Mouse (Mus musculus) MEL (cell line): Measurements from ENCODE around the gene Stk39. TPM values are rescaled to one million over a fixed set of nuclear protein-coding genes. Genes with fewer than 3 reads are reported as not detected.

Experiments
- DNase-seq: peaks from one replicate; pipeline ENCODE4 v3.0.0; 2011; ENCODE audit warnings: low read depth, low spot score
- H3K27ac ChIP-seq: 2 replicates; pipeline ENCODE4 v1.5.1; 2012; ENCODE audit warnings: low read depth, mild to moderate bottlenecking, control low read depth, low read length, moderate library complexity; ENCODE audit not compliant: control insufficient read depth
- H3K27me3 ChIP-seq, 2 experiments: fragments of 150-350 bp in 1 of 2; sonication (generic) in 1 of 2; 2 replicates each; pipeline ENCODE4 v1.6.1; 2012; ENCODE audit warnings: low read length in 2 of 2, mild to moderate bottlenecking in 2 of 2, improper control_type of control experiment in 1 of 2, moderate library complexity in 1 of 2; ENCODE audit not compliant: insufficient read depth in 2 of 2, control insufficient read depth in 1 of 2
- H3K36me3 ChIP-seq, 2 experiments: 2 replicates each; pipeline ENCODE4 v1.6.1; 2012 to 2014; ENCODE audit warnings: low read length in 2 of 2, improper control_type of control experiment in 1 of 2, inconsistent platforms in 1 of 2, mild to moderate bottlenecking in 1 of 2; ENCODE audit not compliant: insufficient read depth in 2 of 2, control insufficient read depth in 1 of 2
- H3K4me1 ChIP-seq, 2 experiments: fragments of 150-350 bp in 1 of 2; sonication (generic) in 1 of 2; 2 replicates each; pipeline ENCODE4 v1.6.1; 2012; ENCODE audit warnings: low read length in 2 of 2, improper control_type of control experiment in 1 of 2, mild to moderate bottlenecking in 1 of 2; ENCODE audit not compliant: insufficient read depth in 2 of 2, control insufficient read depth in 1 of 2
- H3K4me3 ChIP-seq, 2 experiments: fragments of 150-350 bp in 1 of 2; sonication (generic) in 1 of 2; 2 replicates each; pipeline ENCODE4 v1.5.1; 2012; ENCODE audit warnings: low read depth in 2 of 2, low read length in 2 of 2, mild to moderate bottlenecking in 2 of 2, moderate library complexity in 2 of 2, control low read depth in 1 of 2, improper control_type of control experiment in 1 of 2; ENCODE audit not compliant: control insufficient read depth in 1 of 2, insufficient read depth in 1 of 2
- H3K79me2 ChIP-seq: 2 replicates; pipeline ENCODE4 v1.6.1; 2012; ENCODE audit warnings: mild to moderate bottlenecking, low read length, moderate library complexity; ENCODE audit not compliant: control insufficient read depth, poor library complexity, insufficient read depth
- H3K9ac ChIP-seq: 2 replicates; pipeline ENCODE4 v1.6.1; 2012; ENCODE audit warnings: low read depth, mild to moderate bottlenecking, control low read depth, low read length, moderate library complexity; ENCODE audit not compliant: control insufficient read depth, poor library complexity, severe bottlenecking
- H3K9me3 ChIP-seq: fragments of 150-350 bp; sonication (generic); replicated peaks from 2 replicates; pipeline ENCODE4 v1.6.1; 2012; ENCODE audit warnings: mild to moderate bottlenecking, low read length, improper control_type of control experiment, moderate library complexity; ENCODE audit not compliant: insufficient read depth
- BHLHE40 ChIP-seq: IDR thresholded peaks from 2 replicates; pipeline ENCODE4 v1.6.1; 2012; ENCODE audit warnings: low read depth, mild to moderate bottlenecking, inconsistent platforms, low read length, improper control_type of control experiment, borderline replicate concordance
- CHD1 ChIP-seq: IDR thresholded peaks from 2 replicates; pipeline ENCODE4 v1.6.1; 2012; ENCODE audit warnings: low read depth, mild to moderate bottlenecking, inconsistent platforms, low read length, improper control_type of control experiment
- CHD2 ChIP-seq: IDR thresholded peaks from 2 replicates; pipeline ENCODE4 v1.6.1; 2011; ENCODE audit warnings: low read length, improper control_type of control experiment
- E2F4 ChIP-seq: IDR thresholded peaks from 2 replicates; pipeline ENCODE4 v1.6.1; 2011; ENCODE audit warnings: low read depth, low read length, improper control_type of control experiment, borderline replicate concordance
- ELF1 ChIP-seq: IDR thresholded peaks from 2 replicates; pipeline ENCODE4 v1.6.1; 2014; ENCODE audit warnings: low read depth, mild to moderate bottlenecking, inconsistent platforms, low read length, improper control_type of control experiment, moderate library complexity
- EP300 ChIP-seq, 2 experiments: IDR thresholded peaks; 2 replicates each; pipeline ENCODE4 v1.6.1; 2011; ENCODE audit warnings: improper control_type of control experiment in 2 of 2, low read length in 2 of 2, low read depth in 1 of 2, mild to moderate bottlenecking in 1 of 2
- ETS1 ChIP-seq: IDR thresholded peaks from 2 replicates; pipeline ENCODE4 v1.6.1; 2012; ENCODE audit warnings: low read depth, mild to moderate bottlenecking, inconsistent platforms, low read length, improper control_type of control experiment, moderate library complexity
- GABPA ChIP-seq: IDR thresholded peaks from 2 replicates; pipeline ENCODE4 v1.6.1; 2012; ENCODE audit warnings: low read depth, mild to moderate bottlenecking, inconsistent platforms, low read length, improper control_type of control experiment, moderate library complexity
- HCFC1 ChIP-seq: IDR thresholded peaks from 2 replicates; pipeline ENCODE4 v1.6.1; 2012; ENCODE audit warnings: low read depth, mild to moderate bottlenecking, inconsistent platforms, low read length, improper control_type of control experiment, moderate library complexity
- JUND ChIP-seq: IDR thresholded peaks from 2 replicates; pipeline ENCODE4 v1.6.1; 2011; ENCODE audit warnings: low read depth, mild to moderate bottlenecking, improper control_type of control experiment, low read length
- MAZ ChIP-seq: IDR thresholded peaks from 2 replicates; pipeline ENCODE4 v1.6.1; 2012; ENCODE audit warnings: low read depth, mild to moderate bottlenecking, inconsistent platforms, low read length, improper control_type of control experiment
- MXI1 ChIP-seq: IDR thresholded peaks from 2 replicates; pipeline ENCODE4 v1.6.1; 2011; ENCODE audit warnings: mild to moderate bottlenecking, low read depth, low read length, improper control_type of control experiment
- MYB ChIP-seq: IDR thresholded peaks from 2 replicates; pipeline ENCODE4 v1.6.1; 2011; ENCODE audit warnings: mild to moderate bottlenecking, low read depth, low read length, improper control_type of control experiment
- MYC ChIP-seq: IDR thresholded peaks from 2 replicates; pipeline ENCODE4 v1.6.1; 2011; ENCODE audit warnings: low read depth, mild to moderate bottlenecking, low read length, improper control_type of control experiment, moderate library complexity
- NELFE ChIP-seq: IDR thresholded peaks from 2 replicates; pipeline ENCODE4 v1.6.1; 2011; ENCODE audit warnings: low read depth, low read length, improper control_type of control experiment
- POLR2AphosphoS2 ChIP-seq: IDR thresholded peaks from 2 replicates; pipeline ENCODE4 v1.6.1; 2011; ENCODE audit warnings: low read length, improper control_type of control experiment
- POLR2AphosphoS5 ChIP-seq: IDR thresholded peaks from 2 replicates; pipeline ENCODE4 v1.6.1; 2012; ENCODE audit warnings: low read depth, borderline replicate concordance, mild to moderate bottlenecking, inconsistent platforms, low read length, moderate library complexity, mixed read lengths
- RCOR1 ChIP-seq: IDR thresholded peaks from 2 replicates; pipeline ENCODE4 v1.6.1; 2012; ENCODE audit warnings: low read depth, mild to moderate bottlenecking, inconsistent platforms, low read length, improper control_type of control experiment
- SIN3A ChIP-seq: IDR thresholded peaks from 2 replicates; pipeline ENCODE4 v1.6.1; 2012; ENCODE audit warnings: low read length, improper control_type of control experiment, inconsistent platforms
- TAL1 ChIP-seq: IDR thresholded peaks from 2 replicates; pipeline ENCODE4 v1.6.1; 2012; ENCODE audit warnings: mild to moderate bottlenecking, inconsistent platforms, low read length, moderate library complexity, mixed read lengths
- UBTF ChIP-seq: IDR thresholded peaks from 2 replicates; pipeline ENCODE4 v1.6.1; 2012; ENCODE audit warnings: low read depth, mild to moderate bottlenecking, inconsistent platforms, low read length, improper control_type of control experiment, moderate library complexity, borderline replicate concordance; ENCODE audit not compliant: insufficient read depth
- USF1 ChIP-seq: IDR thresholded peaks from 2 replicates; pipeline ENCODE4 v1.6.1; 2014; ENCODE audit warnings: low read depth, mild to moderate bottlenecking, inconsistent platforms, low read length, improper control_type of control experiment, moderate library complexity
- ZC3H11A ChIP-seq: IDR thresholded peaks from 2 replicates; pipeline ENCODE4 v1.6.1; 2012; ENCODE audit warnings: low read depth, mild to moderate bottlenecking, inconsistent platforms, low read length, improper control_type of control experiment
- ZNF384 ChIP-seq: IDR thresholded peaks from 2 replicates; pipeline ENCODE4 v1.6.1; 2012; ENCODE audit warnings: low read depth, mild to moderate bottlenecking, inconsistent platforms, low read length, improper control_type of control experiment
- polyA plus RNA-seq, 2 experiments: library from polyadenylated mRNA; stranded (reverse) in 1 of 2; unstranded in 1 of 2; fragments of >175 nt in 1 of 2; fragments of >200 nt in 1 of 2; gene quantifications; 2 replicates each; pipeline versions ENCODE4 v1.2.1 to v1.2.4; 2012; ENCODE audit warnings: low replicate concordance in 2 of 2, low read depth in 1 of 2; ENCODE audit not compliant: insufficient read length in 2 of 2, insufficient read depth in 1 of 2, missing spikeins in 1 of 2
- total RNA-seq: library from RNA; depleted of rRNA; stranded (reverse); fragments of 300-350 nt; gene quantifications from 2 replicates; pipeline ENCODE4 v1.2.3, GENCODE M21; 2012

The Stk39 gene
- total and polyA plus RNA-seq, 3 experiments = not detected

- Histone ChIP-seq H3K4me1 (no peaks in the 10 kb centered on the region), H3K9me3 (no peaks in the 10 kb centered on the region), H3K79me2 (no peaks in the 10 kb centered on the region), H3K27me3 (no peaks in the 10 kb centered on the region), H3K36me3 (no peaks in the 10 kb centered on the region), H3K4me3 (no peak overlapping the region), H3K27ac (no peak overlapping the region), H3K9ac (no peak overlapping the region)
- DNase-seq = no peak
- TF ChIP-seq EP300 (IDR thresholded peaks at IDR 0.05; ENCODE audit: low read depth in 1 of 2, low read length in 2 of 2) = no peak
- no peak for TF ChIP-seq USF1
- TF ChIP-seq POLR2AphosphoS2 = no peak
- TF ChIP-seq MYC = no peak
- TF ChIP-seq GABPA = no peak
- TF ChIP-seq BHLHE40 = no peak
- no peak for TF ChIP-seq CHD2
- no peak for TF ChIP-seq POLR2AphosphoS5
- no peak for TF ChIP-seq ZC3H11A
- TF ChIP-seq MAZ = no peak
- TF ChIP-seq UBTF = no peak
- TF ChIP-seq SIN3A = no peak
- no peak for TF ChIP-seq ZNF384
- TF ChIP-seq MXI1 = no peak
- TF ChIP-seq JUND = no peak
- no peak for TF ChIP-seq E2F4
- no peak for TF ChIP-seq ETS1
- TF ChIP-seq NELFE = no peak
These were observed 92.4 kb downstream of the Stk39 start for GRCm38 (mm10) chr2:68379631-68380030.

- TF ChIP-seq MYB (no peak), CHD2 (no peak), RCOR1 (no peak), MAZ (no peak), SIN3A (no peak), ZNF384 (no peak), TAL1 (no peak), ZC3H11A (no peak), CHD1 (no peak), MYC (no peak), HCFC1 (no peak), POLR2AphosphoS5 (no peak), UBTF (no peak), ELF1 (no peak)
- Histone ChIP-seq H3K9ac (no peak overlapping the region), H3K4me1 (no peaks in the 10 kb centered on the region), H3K36me3 (no peaks in the 10 kb centered on the region), H3K79me2 (no peaks in the 10 kb centered on the region), H3K27ac (no peak overlapping the region), H3K27me3 (no peaks in the 10 kb centered on the region), H3K4me3 (no peak overlapping the region), H3K9me3 (no peaks in the 10 kb centered on the region)
- DNase-seq = no peak
These were observed 93.7 kb downstream of the Stk39 start for GRCm38 (mm10) chr2:68378319-68378718.
